Mouse (Mus musculus): ENCODE data around the gene Abcc6. TPM values are rescaled to one million over a fixed set of nuclear protein-coding genes. Genes with fewer than 3 reads are reported as not detected.

The Abcc6 gene
- polyA plus RNA-seq, 1 experiment from 2014 or later = 6.1 TPM

DNA sequence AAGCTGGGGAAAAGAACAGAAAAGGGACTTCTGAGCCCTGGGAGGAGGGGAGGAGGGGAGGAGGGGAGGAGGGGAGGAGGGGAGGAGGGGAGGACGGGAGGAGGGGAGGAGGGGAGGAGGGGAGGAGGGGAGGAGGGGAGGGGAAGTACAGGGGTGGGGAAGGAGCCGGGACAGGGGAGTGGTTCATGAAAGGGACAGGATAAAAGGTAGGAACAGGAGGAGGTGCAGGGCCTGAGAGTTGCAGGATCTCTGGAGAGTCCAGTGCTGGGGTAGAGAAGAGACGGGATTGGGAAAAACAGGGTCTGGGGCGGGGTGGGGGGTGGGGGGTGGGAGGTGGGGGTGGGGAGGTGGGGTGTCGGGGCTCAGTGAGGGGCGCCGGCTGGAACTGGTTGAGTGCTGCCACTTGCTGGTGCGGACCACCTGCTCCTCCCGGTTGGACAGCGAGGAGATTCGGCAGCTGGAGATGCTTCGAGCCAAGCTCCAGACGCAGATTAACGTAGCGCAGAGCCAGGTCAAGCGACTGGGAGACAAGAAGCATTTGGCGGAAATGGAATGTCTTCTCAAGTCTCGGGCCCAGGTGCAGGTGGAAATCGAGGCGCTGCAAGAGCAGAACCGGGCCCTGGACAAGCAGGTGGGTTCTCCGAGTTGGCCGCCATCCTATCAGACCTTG is 101.3 kb downstream of the Abcc6 start:
- Histone ChIP-seq H3K9ac (ENCODE audit: low read depth, low read length) (no peak overlapping the region), H3K4me3 (ENCODE audit: low read length) (no peak overlapping the region), H3K27ac (ENCODE audit: low read length) (no peak overlapping the region), H3K4me2 (ENCODE audit: low read depth, low read length) (no peak overlapping the region), H3K9me3 (ENCODE audit: control insufficient read depth, low read length) (0 out of 2 replicates have a peak, but pooled peaks cover 6% of the 10 kb centered on the region), H3K4me1 (ENCODE audit: control insufficient read depth, insufficient read depth, low read length) (no peaks in the 10 kb centered on the region), H3K27me3 (replicated peaks; ENCODE audit: control insufficient read depth, insufficient read depth, low read length) (no peaks in the 10 kb centered on the region), H3K36me3 (ENCODE audit: control insufficient read depth, insufficient read depth, low read length) (no peaks in the 10 kb centered on the region)
- no peak for ATAC-seq
- WGBS = 16% methylated on average over 19 of the region's 23 CpGs

DNA sequence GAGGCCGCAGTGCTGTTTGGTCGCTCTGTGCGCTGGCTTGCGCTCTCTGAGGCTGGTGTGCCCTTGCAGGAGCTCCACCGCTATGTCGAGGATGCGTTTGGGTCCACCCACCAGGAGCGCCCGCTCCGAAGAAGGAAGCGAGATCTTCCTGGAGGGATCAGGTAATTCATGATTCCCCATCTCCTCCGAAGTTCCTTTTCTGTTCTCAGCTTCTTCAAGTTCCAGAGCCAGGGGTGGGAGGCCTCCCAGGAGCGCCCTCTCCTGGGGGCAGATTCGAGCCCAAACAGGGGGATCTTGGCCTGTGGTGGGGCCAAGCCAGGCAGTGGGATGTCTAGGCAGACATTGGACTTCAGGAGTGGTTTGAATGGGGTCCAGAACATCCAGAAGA is 105.7 kb downstream of the Abcc6 start:
- Histone ChIP-seq H3K4me1 (ENCODE audit: control insufficient read depth, insufficient read depth, low read length) (peaks cover 28% of the 10 kb centered on the region), H3K27me3 (replicated peaks; ENCODE audit: control insufficient read depth, insufficient read depth, low read length) (no peaks in the 10 kb centered on the region), H3K9me3 (ENCODE audit: control insufficient read depth, low read length) (no peaks in the 10 kb centered on the region), H3K27ac (ENCODE audit: low read length) (peak overlapping the region; percentile 94; the same call in 1 of the 2 replicates), H3K36me3 (ENCODE audit: control insufficient read depth, insufficient read depth, low read length) (no peaks in the 10 kb centered on the region), H3K4me3 (ENCODE audit: low read length) (peak overlapping the region; percentile 53), H3K4me2 (ENCODE audit: low read depth, low read length) (peak overlapping the region; percentile 66), H3K9ac (ENCODE audit: low read depth, low read length) (peak overlapping the region; percentile 60)
- 17% methylated on average over 14 of the region's 14 CpGs for WGBS
- no peak for ATAC-seq

DNA sequence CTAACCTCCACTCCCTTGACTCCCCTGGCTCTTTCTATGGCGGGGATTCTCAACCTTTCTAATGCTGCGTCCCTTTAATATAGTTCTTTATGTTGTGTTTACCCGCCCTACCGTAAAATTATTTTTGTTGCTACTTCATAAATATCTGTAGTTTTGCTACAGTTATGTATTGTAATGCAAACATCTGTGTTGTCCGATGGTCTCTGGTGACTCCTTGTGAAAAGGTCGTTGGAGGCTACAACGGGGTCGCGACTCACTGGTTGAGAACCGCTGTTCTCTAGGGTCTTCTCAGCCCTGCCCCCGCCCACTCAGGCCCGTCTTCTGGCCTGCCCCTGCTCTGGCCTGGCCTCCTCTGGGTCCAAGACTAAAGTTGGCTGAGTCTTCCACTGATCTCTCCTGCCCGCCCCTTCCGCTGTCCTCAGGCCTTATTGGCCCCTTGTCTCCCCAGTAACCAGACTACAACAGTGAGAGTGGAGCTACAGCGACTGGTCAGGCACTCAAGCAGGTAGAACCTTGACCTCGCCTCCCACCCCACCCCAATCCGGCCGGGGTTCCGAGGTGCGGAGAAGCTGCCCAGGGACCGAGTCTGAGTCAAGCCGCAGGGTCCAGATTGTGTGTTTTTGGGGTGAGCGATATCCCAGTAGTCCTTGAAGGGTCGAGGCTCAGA is 106.2 kb downstream of the Abcc6 start, which contains the start of gene Ccdc114:
Gene Ccdc114, plus strand, starts transcription at position 311 of the 667 bp plus-strand sequence.
- Histone ChIP-seq H3K9me3 (ENCODE audit: control insufficient read depth, low read length) (no peaks in the 10 kb centered on the region), H3K4me3 (ENCODE audit: low read length) (peak within 1 kb of the TSS; percentile 53), H3K36me3 (ENCODE audit: control insufficient read depth, insufficient read depth, low read length) (no peaks in the 10 kb centered on the region), H3K27me3 (replicated peaks; ENCODE audit: control insufficient read depth, insufficient read depth, low read length) (no peaks in the 10 kb centered on the region), H3K4me2 (ENCODE audit: low read depth, low read length) (peak within 1 kb of the TSS; percentile 66), H3K4me1 (ENCODE audit: control insufficient read depth, insufficient read depth, low read length) (peaks cover 33% of the 10 kb centered on the region), H3K27ac (ENCODE audit: low read length) (peak within 1 kb of the TSS; percentile 94), H3K9ac (ENCODE audit: low read depth, low read length) (peak within 1 kb of the TSS; percentile 63)
- peak; percentile 78 for ATAC-seq
- WGBS = 5% methylated on average over 24 of the region's 24 CpGs

DNA sequence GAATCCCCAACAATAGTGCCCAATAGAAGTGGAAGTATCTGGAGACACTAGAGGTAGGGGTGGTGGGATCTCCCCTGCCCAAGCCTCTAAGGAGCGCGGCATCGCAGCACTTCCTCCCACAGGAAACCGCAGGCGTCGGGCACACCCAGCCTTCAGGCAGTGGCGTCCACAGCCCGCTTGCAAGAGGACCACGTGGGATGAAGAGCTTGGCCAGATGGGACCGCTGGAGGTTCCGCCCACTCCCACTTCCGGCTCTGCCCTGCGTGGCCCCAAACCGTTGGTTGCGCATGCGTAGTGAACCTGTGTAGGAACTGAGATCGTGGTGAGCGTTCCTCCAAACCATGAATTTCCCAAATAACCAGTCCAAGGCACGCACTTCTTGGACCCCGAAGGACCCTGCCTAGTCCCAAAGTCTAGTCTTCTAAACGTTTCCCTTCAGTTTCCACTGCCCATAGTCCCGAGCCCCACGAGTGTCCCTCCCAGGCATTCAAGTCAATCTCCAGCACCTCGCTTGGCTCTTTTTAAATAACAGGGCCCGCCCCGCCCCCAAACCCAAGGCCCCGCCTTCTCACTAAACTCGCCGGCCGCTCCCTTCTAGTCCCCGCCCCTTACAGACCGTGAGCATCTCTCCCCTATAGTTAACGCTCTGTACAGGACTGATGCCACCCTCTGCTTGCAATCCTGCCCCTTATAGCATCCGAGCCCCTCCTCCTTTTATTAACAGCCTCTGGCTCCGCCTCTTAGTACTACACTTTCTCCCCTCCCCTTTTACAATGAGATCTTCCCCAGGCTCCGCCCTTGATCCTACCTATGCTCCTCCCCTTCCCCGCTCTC is 107.0 kb downstream of the Abcc6 start:
- H3K4me1 ChIP-seq (ENCODE audit: control insufficient read depth, insufficient read depth, low read length) = peaks cover 33% of the 10 kb centered on the region
- H3K27ac ChIP-seq (ENCODE audit: low read length) = peak overlapping the region; percentile 94
- no peaks in the 10 kb centered on the region for H3K27me3 ChIP-seq (replicated peaks; ENCODE audit: control insufficient read depth, insufficient read depth, low read length)
- H3K9ac ChIP-seq (ENCODE audit: low read depth, low read length) = peak overlapping the region; percentile 63
- H3K36me3 ChIP-seq (ENCODE audit: control insufficient read depth, insufficient read depth, low read length) = no peaks in the 10 kb centered on the region
- no peaks in the 10 kb centered on the region for H3K9me3 ChIP-seq (ENCODE audit: control insufficient read depth, low read length)
- peak overlapping the region; percentile 53 for H3K4me3 ChIP-seq (ENCODE audit: low read length)
- H3K4me2 ChIP-seq (ENCODE audit: low read depth, low read length) = peak overlapping the region; percentile 66
- peak; percentile 91 for ATAC-seq
- 1% methylated on average over 37 of the region's 37 CpGs for WGBS

DNA sequence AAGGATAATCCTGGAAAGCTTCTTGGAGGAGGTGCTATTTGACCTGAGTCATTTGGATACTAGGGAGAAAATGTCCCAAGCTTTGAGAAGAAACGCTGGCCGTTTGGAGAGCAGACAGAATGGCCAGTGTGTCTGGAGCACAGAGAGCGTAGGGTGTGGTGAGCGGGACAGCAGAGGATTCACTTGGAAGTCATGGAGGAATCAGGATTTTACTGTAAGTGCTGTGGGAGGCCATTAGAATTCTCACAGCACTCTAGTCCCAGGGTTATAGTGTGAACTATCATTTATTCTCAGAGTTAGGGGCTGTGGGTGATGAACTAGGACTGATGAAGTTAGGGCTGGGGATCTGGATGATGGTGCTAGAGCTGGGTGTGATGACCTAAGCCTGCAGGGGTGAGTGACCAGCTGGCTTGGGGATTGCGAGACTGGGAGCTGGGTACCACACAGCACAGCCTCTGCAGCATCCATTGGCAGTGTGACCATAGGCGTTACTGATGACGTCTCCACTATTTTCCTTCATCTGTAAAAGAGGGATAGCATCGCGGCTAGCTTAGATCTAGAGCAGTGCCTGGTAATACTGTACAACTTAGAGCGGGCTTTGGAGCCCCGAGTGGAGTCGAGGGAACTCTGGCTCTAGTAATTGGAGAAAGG is 108.0 kb downstream of the Abcc6 start:
- peaks cover 44% of the 10 kb centered on the region for H3K4me1 ChIP-seq (ENCODE audit: control insufficient read depth, insufficient read depth, low read length)
- H3K4me2 ChIP-seq (ENCODE audit: low read depth, low read length) = peak overlapping the region; percentile 66; the same call in 1 of the 2 replicates

DNA sequence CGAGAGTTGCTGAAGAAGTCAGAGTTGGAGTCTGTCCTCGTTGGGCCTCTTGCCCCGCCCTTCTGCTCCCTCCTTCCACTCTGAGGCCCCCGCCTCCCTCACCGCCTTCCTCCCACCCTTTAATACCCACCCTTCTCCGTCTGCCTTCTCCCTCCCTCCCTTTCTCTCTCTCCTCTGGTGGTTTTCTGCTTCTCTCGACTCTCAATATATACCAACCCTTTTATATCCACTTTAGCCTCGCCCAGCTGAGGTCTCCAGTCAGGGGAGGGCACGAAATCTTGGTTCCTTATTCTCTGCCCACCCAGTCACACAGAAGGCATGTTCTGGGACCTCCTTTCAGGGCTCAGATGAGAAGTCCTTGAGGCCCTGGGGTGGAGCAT is 108.9 kb downstream of the Abcc6 start, which contains the start of gene Emp3:
Gene Emp3, minus strand, starts transcription at position 163 of the 380 bp plus-strand sequence.
- WGBS = 20% methylated on average over 9 of the region's 9 CpGs
- H3K36me3 ChIP-seq (ENCODE audit: control insufficient read depth, insufficient read depth, low read length) = no peaks in the 10 kb centered on the region
- peak within 1 kb of the TSS; percentile 94 for H3K27ac ChIP-seq (ENCODE audit: low read length)
- no peak for ATAC-seq
- H3K4me1 ChIP-seq (ENCODE audit: control insufficient read depth, insufficient read depth, low read length) = peaks cover 52% of the 10 kb centered on the region
- H3K27me3 ChIP-seq (replicated peaks; ENCODE audit: control insufficient read depth, insufficient read depth, low read length) = no peaks in the 10 kb centered on the region
- peak within 1 kb of the TSS; percentile 49 for H3K4me3 ChIP-seq (ENCODE audit: low read length)
- H3K9me3 ChIP-seq (ENCODE audit: control insufficient read depth, low read length) = no peaks in the 10 kb centered on the region
- H3K9ac ChIP-seq (ENCODE audit: low read depth, low read length) = peak within 1 kb of the TSS; percentile 65
- H3K4me2 ChIP-seq (ENCODE audit: low read depth, low read length) = peak within 1 kb of the TSS; percentile 68

More for the DNA sequence above, 108.0 kb downstream of the Abcc6 start:
- Histone ChIP-seq H3K36me3 (ENCODE audit: control insufficient read depth, insufficient read depth, low read length) (no peaks in the 10 kb centered on the region), H3K9me3 (ENCODE audit: control insufficient read depth, low read length) (no peaks in the 10 kb centered on the region), H3K9ac (ENCODE audit: low read depth, low read length) (peak overlapping the region; percentile 63), H3K4me3 (ENCODE audit: low read length) (no peak overlapping the region), H3K27me3 (replicated peaks; ENCODE audit: control insufficient read depth, insufficient read depth, low read length) (no peaks in the 10 kb centered on the region), H3K27ac (ENCODE audit: low read length) (peak overlapping the region; percentile 94)
- WGBS = 77% methylated on average over 12 of the region's 12 CpGs
- ATAC-seq = no peak

DNA sequence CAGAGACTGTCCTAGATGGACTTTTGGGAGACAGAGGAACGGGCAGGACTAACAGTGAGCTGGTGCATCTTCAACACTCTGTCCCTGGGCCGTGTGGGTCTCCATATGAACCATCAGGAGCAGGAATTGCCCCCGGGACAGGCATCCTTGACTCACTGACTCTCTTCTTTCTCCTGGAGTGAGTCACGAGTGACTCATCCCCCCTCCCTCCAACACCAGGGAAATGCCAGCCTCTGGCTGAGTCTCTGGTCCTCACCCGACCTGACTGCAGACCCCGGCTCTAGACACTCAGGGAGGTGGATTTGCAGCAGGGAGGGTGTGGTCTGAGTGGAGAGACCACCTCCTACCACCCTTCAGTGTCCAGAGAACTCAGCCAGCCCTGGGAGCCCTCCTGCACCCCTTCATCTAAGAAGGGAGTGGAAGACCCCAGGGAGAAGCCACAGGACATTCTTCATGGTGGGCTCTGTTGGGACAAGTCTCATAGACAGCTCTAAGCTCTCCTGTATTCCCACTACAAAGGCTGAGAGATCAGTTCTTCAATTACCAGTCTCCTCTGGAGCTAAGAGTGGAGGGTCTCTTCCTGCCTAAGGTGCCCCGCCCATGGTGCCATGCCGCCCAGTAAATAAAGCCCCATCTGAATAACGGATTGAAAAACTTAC is 109.4 kb downstream of the Abcc6 start:
- peak overlapping the region; percentile 68 for H3K4me2 ChIP-seq (ENCODE audit: low read depth, low read length)
- H3K4me1 ChIP-seq (ENCODE audit: control insufficient read depth, insufficient read depth, low read length) = peaks cover 56% of the 10 kb centered on the region
- H3K4me3 ChIP-seq (ENCODE audit: low read length) = peak overlapping the region; percentile 49
- 20% methylated on average over 9 of the region's 9 CpGs for WGBS
- peak overlapping the region; percentile 65 for H3K9ac ChIP-seq (ENCODE audit: low read depth, low read length)
- H3K9me3 ChIP-seq (ENCODE audit: control insufficient read depth, low read length) = no peaks in the 10 kb centered on the region
- peak overlapping the region; percentile 73 for H3K27ac ChIP-seq (ENCODE audit: low read length)
- no peaks in the 10 kb centered on the region for H3K36me3 ChIP-seq (ENCODE audit: control insufficient read depth, insufficient read depth, low read length)
- H3K27me3 ChIP-seq (replicated peaks; ENCODE audit: control insufficient read depth, insufficient read depth, low read length) = no peaks in the 10 kb centered on the region
- ATAC-seq = no peak

DNA sequence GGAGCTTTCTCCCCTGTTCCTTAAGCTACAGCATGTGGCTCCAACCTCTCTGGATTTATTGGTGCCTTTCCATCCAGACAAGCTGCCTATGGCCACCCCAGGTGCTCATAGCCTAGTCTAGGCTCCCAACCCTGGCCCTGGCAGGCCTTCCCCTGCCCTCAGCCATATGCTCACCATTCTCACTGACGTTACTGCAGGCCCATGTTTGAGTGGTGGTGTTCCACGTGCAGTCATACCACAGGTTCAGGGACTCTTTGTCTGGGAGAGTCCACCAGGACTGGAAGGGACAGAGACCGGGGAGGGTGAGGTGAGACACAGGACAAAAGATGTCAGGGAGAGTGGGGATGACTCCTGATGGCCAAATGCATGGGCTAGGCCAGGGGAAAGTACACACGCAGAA is 110.3 kb downstream of the Abcc6 start:
- peaks cover 56% of the 10 kb centered on the region for H3K4me1 ChIP-seq (ENCODE audit: control insufficient read depth, insufficient read depth, low read length)
- no peaks in the 10 kb centered on the region for H3K36me3 ChIP-seq (ENCODE audit: control insufficient read depth, insufficient read depth, low read length)
- no peaks in the 10 kb centered on the region for H3K9me3 ChIP-seq (ENCODE audit: control insufficient read depth, low read length)
- H3K27me3 ChIP-seq (replicated peaks; ENCODE audit: control insufficient read depth, insufficient read depth, low read length) = no peaks in the 10 kb centered on the region
- peak overlapping the region; percentile 73 for H3K27ac ChIP-seq (ENCODE audit: low read length)
- peak overlapping the region; percentile 49 for H3K4me3 ChIP-seq (ENCODE audit: low read length)
- H3K4me2 ChIP-seq (ENCODE audit: low read depth, low read length) = peak overlapping the region; percentile 68
- H3K9ac ChIP-seq (ENCODE audit: low read depth, low read length) = peak overlapping the region; percentile 65
- no peak for ATAC-seq
- WGBS = 66% methylated on average over 4 of the region's 4 CpGs

All from intestine, embryonic 16.5 days (tissue).